Mouse (Mus musculus): ENCODE measurements around the gene Rab34. TPM values are rescaled to one million over a fixed set of nuclear protein-coding genes. Genes with fewer than 3 reads are reported as not detected.

The Rab34 gene
- polyA plus RNA-seq, 1 experiment from 2014 or later: 26.4 TPM

DNA sequence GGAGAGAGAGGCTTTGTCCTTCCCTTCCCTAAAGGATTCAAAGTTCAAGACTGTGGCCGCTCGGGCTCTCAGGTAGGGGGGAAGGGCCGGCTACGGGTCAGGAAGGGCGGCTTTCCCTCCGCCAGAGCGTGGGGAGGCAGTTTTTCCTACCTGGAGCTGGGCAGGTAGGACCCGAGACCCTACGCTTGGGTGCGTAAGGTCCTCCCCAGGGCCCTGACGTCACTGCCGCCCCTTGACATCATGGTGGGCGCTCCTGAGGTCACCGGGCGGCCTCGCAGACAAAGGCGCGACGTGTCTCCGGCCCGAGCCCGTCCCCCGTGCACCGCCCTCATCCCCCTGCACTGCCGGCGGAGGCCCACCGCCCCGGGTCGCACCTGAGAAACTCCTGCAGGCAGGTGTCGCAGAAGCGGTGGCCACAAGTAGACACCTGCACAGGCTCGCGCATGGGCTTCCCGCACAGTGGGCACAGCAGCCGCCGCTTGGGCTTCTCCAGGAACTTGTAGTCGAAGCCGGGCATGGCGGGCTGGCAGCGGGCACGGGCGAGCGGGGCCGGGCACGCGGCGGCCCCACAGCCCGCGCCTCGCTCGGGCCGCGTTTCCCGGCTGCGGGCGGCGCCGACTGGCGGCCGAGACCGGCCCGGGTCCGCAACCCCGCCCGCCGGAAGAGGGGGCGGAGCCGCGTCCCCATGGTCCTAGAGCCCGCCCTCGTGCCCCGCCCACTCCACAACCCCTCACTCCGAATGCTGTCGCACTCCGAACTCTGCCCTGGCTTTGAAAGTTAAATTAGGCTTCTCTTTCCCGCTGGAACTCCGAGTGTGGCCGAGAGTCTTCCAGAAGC is 23.1 kb upstream of the Rab34 start, which contains the start of gene Traf4:
Traf4 (minus strand) TSS at position 666 of the 837 bp plus-strand sequence.
- peak; percentile 88 for DNase-seq (ENCODE audit: low spot score)

DNA sequence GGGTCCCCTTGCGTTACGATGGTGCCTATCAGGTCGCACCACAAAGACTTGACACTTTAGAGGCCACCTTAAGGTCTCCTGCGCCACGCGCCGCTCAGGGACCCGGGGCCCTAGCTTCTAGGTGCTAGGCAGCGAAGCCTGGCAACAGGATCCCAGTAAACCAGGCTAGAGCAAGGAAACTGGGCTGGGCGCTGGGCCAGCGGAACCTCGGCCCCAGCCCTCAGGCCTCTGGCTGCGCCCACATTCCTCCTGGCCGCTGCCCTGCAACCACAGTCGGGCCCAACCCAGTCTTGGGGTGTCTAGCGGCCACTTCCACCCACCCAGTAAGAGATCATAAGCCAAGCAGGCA is 22.5 kb upstream of the Rab34 start:
- DNase-seq (ENCODE audit: low spot score): no peak

DNA sequence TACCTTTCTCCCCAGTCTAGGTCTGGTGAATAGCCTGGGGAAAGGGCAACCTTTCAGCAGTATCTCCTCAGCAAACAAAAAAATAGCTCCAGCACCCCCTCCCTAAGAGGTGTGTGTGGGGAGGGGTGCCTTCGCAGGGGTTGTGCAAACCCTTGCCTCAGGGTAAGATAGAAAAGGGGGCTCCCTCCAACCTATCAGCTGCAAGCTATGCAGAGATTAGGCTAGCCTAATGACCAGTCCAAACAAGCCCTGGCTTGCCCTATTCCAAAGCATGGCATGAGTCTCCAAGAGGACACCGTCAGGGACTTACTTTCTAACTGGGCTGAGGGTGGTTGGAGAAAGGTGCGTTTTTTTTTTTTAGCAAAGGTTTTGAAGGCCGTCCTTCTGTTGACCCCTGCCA is 22.1 kb upstream of the Rab34 start:
- DNase-seq (ENCODE audit: low spot score): no peak

GRCm38 (mm10) chr11:78166640-78167039 is 21.6 kb upstream of the Rab34 start:
- DNase-seq (ENCODE audit: low spot score): no peak

- DNase-seq (ENCODE audit: low spot score): no peak
Measured at GRCm38 (mm10) chr11:78167257-78167959, 20.8 kb upstream of the Rab34 start.

DNA sequence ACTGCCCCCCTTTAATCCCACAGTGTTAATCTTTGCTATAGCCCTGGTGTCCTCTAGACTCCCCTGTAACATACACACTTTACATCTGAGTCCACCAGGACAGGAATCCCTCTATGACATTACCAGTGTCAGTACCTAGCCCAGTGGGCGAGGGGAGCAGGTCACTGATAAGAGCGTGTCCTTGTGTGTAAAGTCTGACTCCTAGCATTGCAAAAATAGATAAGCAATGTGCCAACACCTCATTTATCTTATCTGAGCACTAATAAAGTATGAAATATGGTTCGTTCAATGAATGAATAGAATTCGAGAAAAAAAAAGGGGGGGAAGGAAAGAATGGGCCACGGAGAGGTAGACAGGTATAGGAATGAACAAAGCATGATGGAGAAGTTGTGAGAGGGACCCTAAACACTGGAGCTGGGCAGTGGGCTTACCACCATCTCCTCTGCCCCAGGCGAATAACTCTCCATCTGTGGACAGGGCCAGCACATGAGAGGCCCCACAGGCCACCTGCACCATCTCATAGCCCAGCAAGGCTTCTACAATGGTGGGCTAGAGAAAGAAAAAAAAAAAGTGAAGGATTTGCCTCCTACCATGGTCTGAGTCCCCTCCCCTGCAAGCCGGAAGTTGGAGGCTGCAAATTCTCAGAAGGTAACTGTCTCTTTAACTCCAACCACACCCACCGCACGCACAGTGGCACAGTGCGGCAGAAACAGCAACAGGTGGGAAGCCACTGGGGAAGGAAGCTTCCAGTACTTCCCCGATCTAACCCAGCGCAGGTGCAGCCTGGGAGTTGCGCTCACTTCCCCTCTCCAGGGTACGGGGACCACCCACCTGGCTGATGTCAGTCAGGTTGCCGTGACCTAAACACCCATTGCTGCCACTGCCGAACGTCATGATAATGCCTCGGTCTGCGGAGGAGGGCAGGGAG is 19.4 kb upstream of the Rab34 start:
- DNase-seq (ENCODE audit: low spot score): peak; percentile 88

GRCm38 (mm10) chr11:78170306-78170705 is 17.9 kb upstream of the Rab34 start:
- DNase-seq (ENCODE audit: low spot score): no peak

GRCm38 (mm10) chr11:78171328-78171727 is 16.9 kb upstream of the Rab34 start:
- peak; percentile 30 for DNase-seq (ENCODE audit: low spot score)

DNA sequence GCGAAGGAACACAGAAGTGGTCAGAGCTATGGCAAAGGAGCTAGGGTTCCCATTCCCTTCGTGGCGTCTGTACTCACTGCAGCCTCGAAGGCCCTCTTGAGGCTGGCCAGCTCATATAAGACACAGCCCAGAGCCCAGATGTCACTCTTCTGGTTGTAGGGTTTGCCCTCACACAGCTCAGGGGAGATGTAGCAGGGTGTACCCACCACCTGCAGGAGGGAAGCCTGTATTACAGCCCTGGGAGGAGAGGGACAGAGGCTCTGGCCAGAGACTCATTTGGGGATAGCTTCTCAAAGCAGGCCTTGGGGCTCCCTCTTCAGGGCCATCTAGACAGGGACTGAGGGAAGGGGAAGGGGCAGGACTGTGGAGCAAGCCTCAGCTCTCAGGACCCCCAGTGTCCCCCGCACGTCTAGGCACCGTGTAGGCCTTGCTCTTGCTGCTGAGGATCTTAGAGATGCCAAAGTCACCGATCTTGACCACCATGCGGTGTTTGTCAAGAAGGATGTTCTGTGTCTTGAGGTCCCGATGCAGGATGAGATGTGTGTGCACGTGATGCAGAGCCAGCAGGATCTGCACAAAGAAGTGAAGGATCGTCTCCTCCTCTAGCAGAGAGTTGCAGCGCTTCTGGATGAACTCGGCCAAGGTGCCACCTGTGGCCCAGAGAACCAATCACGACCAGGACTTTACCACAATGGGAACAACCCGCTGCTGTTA is 16.0 kb upstream of the Rab34 start:
- DNase-seq (ENCODE audit: low spot score): no peak

GRCm38 (mm10) chr11:78172748-78173383 is 15.4 kb upstream of the Rab34 start:
- DNase-seq (ENCODE audit: low spot score): no peak

GRCm38 (mm10) chr11:78174506-78174905 is 13.7 kb upstream of the Rab34 start:
- no peak for DNase-seq (ENCODE audit: low spot score)

DNA sequence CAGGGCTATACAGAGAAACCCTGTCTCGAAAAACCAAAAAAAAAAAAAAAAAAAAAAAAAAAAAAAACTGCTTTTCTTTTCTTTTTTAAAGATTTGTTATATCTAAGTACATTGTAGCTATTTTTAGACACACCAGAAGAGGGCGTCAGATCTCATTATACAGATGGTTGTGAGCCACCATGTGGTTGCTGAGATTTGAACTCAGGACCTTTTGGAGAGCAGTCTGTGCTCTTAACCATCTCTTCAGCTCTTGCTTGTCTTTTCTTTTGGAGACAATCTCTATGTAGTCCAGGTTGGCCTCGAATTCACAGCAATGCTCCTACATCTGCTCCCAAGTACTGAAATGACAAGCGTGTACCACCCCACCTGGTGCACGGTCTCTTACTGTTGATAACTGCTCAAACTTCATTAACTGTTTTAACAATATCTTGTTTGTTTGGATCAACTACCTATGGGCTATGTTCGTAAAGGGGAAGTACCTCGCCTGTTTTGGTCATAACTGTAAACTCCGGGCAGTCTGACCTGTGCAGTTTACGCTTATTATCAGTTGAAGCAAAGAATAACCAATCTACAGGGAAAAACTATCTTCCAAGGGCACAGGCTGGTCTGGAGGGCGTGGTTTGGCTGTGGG is 12.3 kb upstream of the Rab34 start:
- DNase-seq (ENCODE audit: low spot score): no peak

DNA sequence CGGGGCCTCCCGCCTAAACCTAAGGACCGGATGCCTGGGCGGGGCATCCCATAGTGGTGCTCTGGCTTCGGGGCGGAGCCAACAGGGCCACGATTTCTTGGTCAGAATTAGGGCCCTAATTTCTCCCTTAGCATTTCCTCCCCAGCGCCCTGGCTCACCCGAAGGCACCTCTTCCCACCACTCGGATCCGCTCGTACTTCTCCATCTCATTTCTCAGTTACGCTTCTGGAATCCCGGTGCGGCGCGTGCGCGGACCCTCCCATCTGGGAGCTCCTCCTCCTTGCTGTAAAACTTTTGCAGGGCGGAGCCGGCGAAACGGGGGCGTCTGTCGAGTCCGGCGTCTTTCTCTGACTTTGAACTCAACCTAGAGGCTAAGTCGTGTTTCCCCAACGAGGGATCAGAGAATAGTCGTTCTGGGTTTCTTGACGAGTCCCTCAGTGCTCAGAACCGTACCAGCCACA is 11.8 kb upstream of the Rab34 start, which contains the start of the genes Nek8 and Tlcd1:
Nek8 (minus strand) TSS at position 274 of the 461 bp plus-strand sequence.
Tlcd1 (plus strand) TSS at position 310 of the 461 bp plus-strand sequence.
- peak; percentile 93 for DNase-seq (ENCODE audit: low spot score)

GRCm38 (mm10) chr11:78176905-78177331 is 11.3 kb upstream of the Rab34 start:
- DNase-seq (ENCODE audit: low spot score): no peak

DNA sequence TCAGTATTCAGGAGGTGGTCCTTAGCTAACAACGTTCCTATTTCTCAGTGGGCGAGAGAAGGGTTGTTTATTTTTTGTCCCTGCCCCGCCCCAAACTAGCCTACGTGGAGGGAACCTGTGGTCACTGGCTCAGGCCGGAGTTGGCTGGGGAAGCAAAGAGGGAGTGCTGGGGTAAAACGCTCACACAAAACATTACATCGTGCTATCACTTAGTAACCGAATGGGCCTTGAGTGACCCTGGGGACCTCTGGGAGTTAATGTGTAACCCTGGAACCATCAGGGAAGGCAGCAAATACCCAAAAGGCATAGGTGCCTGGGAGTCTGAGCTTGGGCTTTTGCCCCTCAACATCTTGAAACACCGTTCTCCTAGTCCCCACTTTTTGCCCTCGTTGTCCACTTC is 10.8 kb upstream of the Rab34 start:
- no peak for DNase-seq (ENCODE audit: low spot score)

DNA sequence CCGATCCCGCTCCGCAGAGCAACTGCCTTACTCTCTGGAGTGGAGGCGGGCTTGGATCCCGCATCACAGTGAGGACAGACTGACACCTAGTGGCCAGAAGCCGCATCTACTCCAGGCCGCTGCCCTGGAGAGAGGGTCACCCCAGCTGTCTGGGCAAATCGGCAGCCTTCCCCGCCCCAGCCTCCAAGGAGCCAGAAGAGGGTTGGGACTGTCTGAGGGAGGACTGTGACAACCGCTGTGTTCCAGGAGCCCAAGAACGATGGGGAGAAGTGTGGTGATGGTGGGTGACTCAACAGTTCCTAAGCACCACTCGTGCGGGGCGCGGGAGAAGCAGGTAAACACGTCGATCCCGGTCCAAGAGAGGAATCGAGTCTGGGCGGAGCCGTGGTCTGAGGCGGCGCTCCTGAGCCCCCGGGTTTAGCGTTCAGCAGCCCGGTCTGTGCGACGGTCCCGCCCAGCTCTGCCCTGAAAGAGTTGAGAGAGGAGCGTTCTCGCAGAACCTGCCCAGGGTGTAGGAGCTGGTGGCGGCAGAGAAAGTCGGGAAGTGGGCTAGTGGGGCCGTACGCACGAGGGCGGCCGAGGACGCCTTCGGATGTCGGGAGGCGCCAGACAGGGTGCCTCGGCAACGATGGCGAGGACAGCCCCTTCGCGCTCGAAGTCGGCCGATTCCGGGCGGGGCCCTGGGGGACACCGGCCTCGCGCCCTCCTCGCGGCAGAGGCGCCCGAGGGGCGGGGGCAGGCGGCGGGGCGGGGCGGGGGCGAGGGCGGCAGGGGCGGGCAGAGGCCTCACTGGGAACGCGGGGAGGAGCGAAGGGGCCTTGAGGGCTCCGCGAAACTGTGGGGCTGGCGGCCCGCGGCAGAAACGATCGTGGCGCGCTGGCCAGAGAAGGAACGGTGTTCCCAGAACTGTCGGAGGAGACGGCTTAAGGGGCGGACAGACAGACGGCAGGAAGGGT is 10.0 kb upstream of the Rab34 start:
- DNase-seq (ENCODE audit: low spot score): peak; percentile 91

- DNase-seq (ENCODE audit: low spot score): peak; percentile 23
Measured at GRCm38 (mm10) chr11:78178859-78179437, 9.3 kb upstream of the Rab34 start.

GRCm38 (mm10) chr11:78179438-78179999 is 8.7 kb upstream of the Rab34 start:
- no peak for DNase-seq (ENCODE audit: low spot score)
